Mouse (Mus musculus) hindbrain, embryonic 11.5 days (tissue): ENCODE data around the gene Fam207a. TPM values are rescaled to one million over a fixed set of nuclear protein-coding genes. Genes with fewer than 3 reads are reported as not detected.

Experiments
- ATAC-seq: fragments of 200-750 bp; cut with Nextera tagmentation; 2 replicates; pipeline ENCODE4 v1.8.0; 2017; ENCODE audit warnings: mild to moderate bottlenecking, moderate TSS enrichment, moderate library complexity; ENCODE audit not compliant: low FRiP score
- DNase-seq: peaks from one replicate; pipeline ENCODE4 v3.0.0-alpha.2; 2015; ENCODE audit warnings: low spot score
- H3K27ac ChIP-seq: fragments of 300-500 bp; sonication (generic); 2 replicates; pipeline ENCODE4 v1.5.1; 2014; ENCODE audit warnings: mild to moderate bottlenecking, low read depth, low read length
- H3K27me3 ChIP-seq: fragments of 300-500 bp; sonication (generic); 2 replicates; pipeline ENCODE4 v1.6.1; 2014; ENCODE audit warnings: mild to moderate bottlenecking, low read length, moderate library complexity, mixed read lengths; ENCODE audit not compliant: control insufficient read depth, insufficient read depth
- H3K36me3 ChIP-seq: fragments of 300-500 bp; sonication (generic); 2 replicates; pipeline ENCODE4 v1.6.1; 2014; ENCODE audit warnings: mild to moderate bottlenecking, low read length, moderate library complexity, mixed read lengths; ENCODE audit not compliant: control insufficient read depth, insufficient read depth
- H3K4me1 ChIP-seq: fragments of 300-500 bp; sonication (generic); replicated peaks from 2 replicates; pipeline ENCODE4 v1.6.1; 2014; ENCODE audit warnings: low read length, mixed read lengths; ENCODE audit not compliant: control insufficient read depth, insufficient read depth
- H3K4me2 ChIP-seq: fragments of 300-500 bp; sonication (generic); replicated peaks from 2 replicates; pipeline ENCODE4 v1.6.1; 2014; ENCODE audit warnings: mild to moderate bottlenecking, low read depth, low read length
- H3K4me3 ChIP-seq: fragments of 300-500 bp; sonication (generic); 2 replicates; pipeline ENCODE4 v1.5.1; 2014; ENCODE audit warnings: low read depth, low read length
- H3K9ac ChIP-seq: fragments of 300-500 bp; sonication (generic); 2 replicates; pipeline ENCODE4 v1.6.1; 2014; ENCODE audit warnings: low read depth, low read length
- H3K9me3 ChIP-seq: fragments of 300-500 bp; sonication (generic); 2 replicates; pipeline ENCODE4 v1.6.1; 2016; ENCODE audit warnings: low read length; ENCODE audit not compliant: control insufficient read depth
- WGBS: fragments of 180-500 bp; shearing (Covaris S2); extraction: QIAGEN DNeasy Blood & Tissue Kit; methylation state at CpG from one replicate; pipeline ENCODE4 v1.1.7; 2014; 5-methylcytosine and 5-hydroxymethylcytosine counted together
- polyA plus RNA-seq: library from polyadenylated mRNA; unstranded; fragments of >200 nt; fragmentation: Nextera tagmentation; extraction: Ambion mirVana; gene quantifications from 2 replicates; pipeline ENCODE4 v1.2.1, GENCODE M21; 2014

The Fam207a gene
- polyA plus RNA-seq, 1 experiment from 2014 or later, result 34.6 TPM

GRCm38 (mm10) chr10:77552162-77552561 lies 36.6 kb upstream of the Fam207a start:
- no peak for DNase-seq

GRCm38 (mm10) chr10:77550874-77551273 lies 35.3 kb upstream of the Fam207a start:
- H3K36me3 ChIP-seq, result no peaks in the 10 kb centered on the region
- no peaks in the 10 kb centered on the region for H3K27me3 ChIP-seq
- H3K4me2 ChIP-seq, result no peak overlapping the region
- no peak for DNase-seq
- H3K4me3 ChIP-seq, result no peak overlapping the region
- H3K27ac ChIP-seq, result no peak overlapping the region
- no peak overlapping the region for H3K9ac ChIP-seq
- no peaks in the 10 kb centered on the region for H3K9me3 ChIP-seq
- H3K4me1 ChIP-seq, result no peaks in the 10 kb centered on the region
- ATAC-seq, result no peak
- 73% methylated on average over 11 of the region's 11 CpGs for WGBS

More at GRCm38 (mm10) chr10:77552162-77552561, 36.6 kb upstream of the Fam207a start:
- ATAC-seq, result no peak
- H3K4me1 ChIP-seq, result no peaks in the 10 kb centered on the region
- no peaks in the 10 kb centered on the region for H3K27me3 ChIP-seq
- H3K36me3 ChIP-seq, result no peaks in the 10 kb centered on the region
- WGBS, result 88% methylated on average over 5 of the region's 5 CpGs
- H3K4me2 ChIP-seq, result no peak overlapping the region
- H3K9me3 ChIP-seq, result no peaks in the 10 kb centered on the region
- no peak overlapping the region for H3K27ac ChIP-seq
- no peak overlapping the region for H3K9ac ChIP-seq
- H3K4me3 ChIP-seq, result no peak overlapping the region

GRCm38 (mm10) chr10:77548576-77548975 lies 33.0 kb upstream of the Fam207a start:
- DNase-seq (no peak), ATAC-seq (no peak)
- H3K4me2 ChIP-seq, result no peak overlapping the region
- H3K4me3 ChIP-seq, result no peak overlapping the region
- no peaks in the 10 kb centered on the region for H3K36me3 ChIP-seq
- no peaks in the 10 kb centered on the region for H3K27me3 ChIP-seq
- H3K27ac ChIP-seq, result no peak overlapping the region
- H3K9me3 ChIP-seq, result no peaks in the 10 kb centered on the region
- 87% methylated on average over 10 of the region's 10 CpGs for whole genome bisulfite sequencing
- H3K4me1 ChIP-seq, result no peaks in the 10 kb centered on the region
- H3K9ac ChIP-seq, result no peak overlapping the region

- H3K4me1 ChIP-seq, result no peaks in the 10 kb centered on the region
- 80% methylated on average over 5 of the region's 5 CpGs for WGBS
- no peak overlapping the region for H3K4me2 ChIP-seq
- no peak overlapping the region for H3K27ac ChIP-seq
- H3K36me3 ChIP-seq, result no peaks in the 10 kb centered on the region
- no peaks in the 10 kb centered on the region for H3K9me3 ChIP-seq
- DNase-seq (no peak), ATAC-seq (no peak)
- H3K9ac ChIP-seq, result no peak overlapping the region
- no peak overlapping the region for H3K4me3 ChIP-seq
- H3K27me3 ChIP-seq, result no peaks in the 10 kb centered on the region
Measured at GRCm38 (mm10) chr10:77544916-77545315, 29.3 kb upstream of the Fam207a start.

- ATAC-seq (no peak), DNase-seq (peak; percentile 68)
- no peak overlapping the region for H3K27ac ChIP-seq
- no peak overlapping the region for H3K4me3 ChIP-seq
- no peaks in the 10 kb centered on the region for H3K27me3 ChIP-seq
- no peaks in the 10 kb centered on the region for H3K36me3 ChIP-seq
- H3K4me1 ChIP-seq, result no peaks in the 10 kb centered on the region
- H3K9me3 ChIP-seq, result no peaks in the 10 kb centered on the region
- 41% methylated on average over 7 of the region's 7 CpGs for WGBS
- H3K9ac ChIP-seq, result no peak overlapping the region
- no peak overlapping the region for H3K4me2 ChIP-seq
Measured at GRCm38 (mm10) chr10:77543226-77543625, 27.6 kb upstream of the Fam207a start.

- DNase-seq (no peak), ATAC-seq (no peak)
- Histone ChIP-seq H3K4me2 (no peak overlapping the region), H3K36me3 (no peaks in the 10 kb centered on the region), H3K9ac (no peak overlapping the region), H3K9me3 (no peaks in the 10 kb centered on the region), H3K27ac (no peak overlapping the region), H3K27me3 (no peaks in the 10 kb centered on the region), H3K4me1 (no peaks in the 10 kb centered on the region), H3K4me3 (no peak overlapping the region)
- 76% methylated on average over 10 of the region's 10 CpGs for WGBS
Measured at GRCm38 (mm10) chr10:77541864-77542666, 26.5 kb upstream of the Fam207a start.

GRCm38 (mm10) chr10:77540576-77541102 lies 25.1 kb upstream of the Fam207a start:
- no peak for DNase-seq
- Histone ChIP-seq H3K4me3 (no peak overlapping the region), H3K9ac (no peak overlapping the region), H3K4me1 (no peaks in the 10 kb centered on the region), H3K36me3 (no peaks in the 10 kb centered on the region), H3K27me3 (no peaks in the 10 kb centered on the region), H3K27ac (no peak overlapping the region), H3K9me3 (no peaks in the 10 kb centered on the region), H3K4me2 (no peak overlapping the region)
- ATAC-seq, result no peak
- WGBS, result 91% methylated on average over 4 of the region's 4 CpGs

GRCm38 (mm10) chr10:77539320-77539945 lies 23.8 kb upstream of the Fam207a start:
- ATAC-seq, result no peak
- Histone ChIP-seq H3K4me2 (no peak overlapping the region), H3K27ac (no peak overlapping the region), H3K36me3 (no peaks in the 10 kb centered on the region), H3K27me3 (no peaks in the 10 kb centered on the region), H3K9me3 (no peaks in the 10 kb centered on the region), H3K4me1 (no peaks in the 10 kb centered on the region), H3K4me3 (no peak overlapping the region), H3K9ac (no peak overlapping the region)
- 83% methylated on average over 7 of the region's 7 CpGs for WGBS
- no peak for DNase-seq
